Mouse (Mus musculus) thymus, adult 2 months (tissue): ENCODE results near the gene Rhebl1.

Source experiments
- CTCF ChIP-seq: fragments of 200-500 bp; IDR thresholded peaks from 2 replicates; pipeline ENCODE4 v1.5.1; 2012; ENCODE audit warnings: mild to moderate bottlenecking, control low read depth, low read length, moderate library complexity, borderline replicate concordance; ENCODE audit not compliant: control insufficient read depth, poor library complexity, insufficient read depth; ENCODE audit errors: extremely low read depth
- POLR2A ChIP-seq: fragments of 200-500 bp; IDR thresholded peaks from 2 replicates; pipeline ENCODE4 v1.6.1; 2012; ENCODE audit warnings: mild to moderate bottlenecking, low read length, control low read depth, moderate library complexity; ENCODE audit not compliant: control insufficient read depth, poor library complexity, insufficient read depth; ENCODE audit errors: extremely low read depth

- TF ChIP-seq CTCF = no peak
- no peak for TF ChIP-seq POLR2A
Observed at GRCm38 (mm10) chr15:98927566-98927965, 33.2 kb upstream of the Rhebl1 start.
